Mouse (Mus musculus) left cerebral cortex, postnatal 4 days (tissue): ENCODE data around the gene Hmgn1. TPM values are rescaled to one million over a fixed set of nuclear protein-coding genes. Genes with fewer than 3 reads are reported as not detected.
A peak's percentile ranks its signal among the peaks of the same experiment; 100 is the strongest.
"Not testable (repeated sequence)": the region's sequence is repeated elsewhere in the genome, so short reads cannot be mapped to it uniquely, and the experiment has no call there.

Experiments used
- DNase-seq: peaks from one replicate; pipeline ENCODE4 v3.0.0-alpha.2; 2022
- intact Hi-C: fragments of 180-260 bp; cut with DNase I; formaldehyde crosslinking; loops from one replicate; pipeline ENCODE4 v1.15.1; 2025
- total RNA-seq, 2 experiments: library from RNA; stranded (reverse); gene quantifications; 2 replicates each; pipeline ENCODE4 v1.2.3; 2021

Gene Hmgn1
- total RNA-seq, 2 experiments from 2014 or later = 102 to 103 TPM

GRCm38 (mm10) chr16:96128466-96128865 lies 937 bp upstream of the Hmgn1 start:
- DNase-seq = no peak
- intact Hi-C loops = no loop called here

GRCm38 (mm10) chr16:96127288-96127656 lies 257 bp downstream of the Hmgn1 start:
- DNase-seq = no peak
- intact Hi-C loops = no loop called here

GRCm38 (mm10) chr16:96126684-96127171 lies 801 bp downstream of the Hmgn1 start:
- DNase-seq = no peak
- intact Hi-C loops = no loop called here

- DNase-seq = no peak
- intact Hi-C loops = no loop called here
Measured at GRCm38 (mm10) chr16:96120022-96120623, 7.4 kb downstream of the Hmgn1 start.

- DNase-seq = no peak
- intact Hi-C loops = no loop called here
Measured at GRCm38 (mm10) chr16:96114729-96115128, 12.8 kb downstream of the Hmgn1 start.

- intact Hi-C loops = no loop called here
- DNase-seq = no peak
Measured at GRCm38 (mm10) chr16:96112769-96113168, 14.8 kb downstream of the Hmgn1 start.

- intact Hi-C loops = no loop called here
- no peak for DNase-seq
Measured at GRCm38 (mm10) chr16:96110655-96111345, 16.7 kb downstream of the Hmgn1 start.

GRCm38 (mm10) chr16:96109673-96110072 lies 17.9 kb downstream of the Hmgn1 start:
- intact Hi-C loops = no loop called here
- no peak for DNase-seq

GRCm38 (mm10) chr16:96103036-96103435 lies 24.5 kb downstream of the Hmgn1 start:
- intact Hi-C loops = no loop called here
- no peak for DNase-seq

GRCm38 (mm10) chr16:96097811-96098210 lies 29.7 kb downstream of the Hmgn1 start:
- intact Hi-C loops, DNase-seq: not testable (repeated sequence)

- DNase-seq = no peak
Measured at GRCm38 (mm10) chr16:96095966-96096365, 31.6 kb downstream of the Hmgn1 start.

GRCm38 (mm10) chr16:96091515-96092504 lies 35.7 kb downstream of the Hmgn1 start:
- intact Hi-C loops = no loop called here
- DNase-seq = no peak

More at GRCm38 (mm10) chr16:96095966-96096365, 31.6 kb downstream of the Hmgn1 start:
- intact Hi-C loops = no loop called here

GRCm38 (mm10) chr16:96088120-96088519 lies 39.4 kb downstream of the Hmgn1 start:
- intact Hi-C loops = loop anchor here (5.0 kb wide), 1 partner anchor 669 kb away; no protein-coding TSS in a partner anchor
- no peak for DNase-seq

- no peak for DNase-seq
- intact Hi-C loops = loop anchor here (5.0 kb wide), 1 partner anchor 670 kb away; no protein-coding TSS in a partner anchor
Measured at GRCm38 (mm10) chr16:96087436-96087835, 40.1 kb downstream of the Hmgn1 start.

- intact Hi-C loops = loop anchor here (5.0 kb wide), 1 partner anchor 670 kb away; no protein-coding TSS in a partner anchor
- no peak for DNase-seq
Measured at GRCm38 (mm10) chr16:96087001-96087400, 40.5 kb downstream of the Hmgn1 start.

GRCm38 (mm10) chr16:96085597-96085996 lies 41.9 kb downstream of the Hmgn1 start:
- DNase-seq = no peak
- intact Hi-C loops = loop anchor here (5.0 kb wide), 1 partner anchor 672 kb away; no protein-coding TSS in a partner anchor

- intact Hi-C loops = no loop called here
- DNase-seq = peak; percentile 8
Measured at GRCm38 (mm10) chr16:96083179-96083646, 44.3 kb downstream of the Hmgn1 start.

- peak; percentile 94 for DNase-seq
- intact Hi-C loops = no loop called here
Measured at GRCm38 (mm10) chr16:96082301-96083178, 45.0 kb downstream of the Hmgn1 start, which contains the start of gene Brwd1. Gene Brwd1 (minus strand): TSS chr16:96082526.

- intact Hi-C loops = no loop called here
- peak; percentile 59 for DNase-seq
Measured at GRCm38 (mm10) chr16:96081742-96082241, 45.7 kb downstream of the Hmgn1 start.
